Comparison of ENCODE assay signal across 9 mouse cellular contexts in the genomic region with DNA sequence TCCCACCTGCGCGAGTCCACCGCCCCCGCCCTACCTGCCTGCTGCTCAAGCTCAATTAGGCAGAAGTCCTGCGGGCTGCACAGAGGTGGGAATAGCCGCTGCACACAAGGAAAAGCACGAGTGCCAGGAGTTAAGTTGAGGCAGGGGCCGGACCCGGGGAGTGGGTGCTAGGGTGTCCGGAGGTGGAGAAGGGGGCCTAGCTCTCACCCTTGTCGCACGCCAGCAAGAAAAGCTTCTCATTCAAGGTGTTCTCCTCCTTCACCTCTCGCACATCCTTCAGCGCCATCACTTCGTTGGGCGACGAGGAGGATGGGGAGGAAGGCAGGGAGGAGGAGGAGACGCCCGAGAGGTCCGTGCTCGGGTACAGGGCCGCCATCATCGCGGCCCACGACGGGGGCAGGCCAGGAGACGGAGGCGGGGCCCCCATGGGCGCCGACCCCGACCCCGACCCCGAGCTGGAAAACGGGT. TPM values are rescaled to one million over a fixed set of nuclear protein-coding genes. Genes with fewer than 3 reads are reported as not detected.
DNase-seq lines count a peak whose midpoint lies in the region; ATAC-seq and TF ChIP-seq lines count a peak whose summit lies in the region.
"Had no signal": no experiment of that assay in that cellular context is flagged by ENCODE, and none has a peak within 500 bp of the region (broad histone marks: within the 10 kb centered on the region; RNA-seq: fewer than 3 reads in every experiment).

No protein-coding gene starts in this region.

- H3K4me1 ChIP-seq in forebrain, embryonic 12.5 days: peaks cover 4% of the 10 kb centered on the region; the same call in 1 of the 2 replicates
- H3K4me1 ChIP-seq in hindbrain, embryonic 13.5 days (replicated peaks): peaks cover 24% of the 10 kb centered on the region
- peaks cover 16% of the 10 kb centered on the region for H3K4me1 ChIP-seq in midbrain, embryonic 16.5 days (ENCODE audit: control insufficient read depth, insufficient read depth, low read length)

- H3K27ac ChIP-seq in gastrocnemius, adult 2 months: peak overlapping the region; percentile 80
- H3K27ac ChIP-seq in forebrain, embryonic 12.5 days: no peak overlapping the region
- peak overlapping the region; percentile 78; the same call in 1 of the 2 replicates for H3K27ac ChIP-seq in hindbrain, embryonic 13.5 days
- H3K27ac ChIP-seq in midbrain, embryonic 16.5 days (ENCODE audit: low read length): peak overlapping the region; percentile 68

- peak overlapping the region; percentile 64 for H3K4me2 ChIP-seq in forebrain, embryonic 12.5 days
- peak overlapping the region; percentile 78 for H3K4me2 ChIP-seq in hindbrain, embryonic 13.5 days
- peak overlapping the region; percentile 86 for H3K4me2 ChIP-seq in midbrain, embryonic 16.5 days (ENCODE audit: low read length)

- peaks cover 9% of the 10 kb centered on the region; the same call in 1 of the 2 replicates for H3K27me3 ChIP-seq in forebrain, embryonic 12.5 days
- H3K27me3 ChIP-seq in hindbrain, embryonic 13.5 days: peaks cover 10% of the 10 kb centered on the region
- no peaks in the 10 kb centered on the region; the same call in 1 of the 2 replicates for H3K27me3 ChIP-seq in midbrain, embryonic 16.5 days (ENCODE audit: control insufficient read depth, insufficient read depth, low read depth, low read length)

- no peaks in the 10 kb centered on the region for H3K36me3 ChIP-seq in forebrain, embryonic 12.5 days (replicated peaks)
- H3K36me3 ChIP-seq in hindbrain, embryonic 13.5 days: no peaks in the 10 kb centered on the region
- H3K36me3 ChIP-seq in midbrain, embryonic 16.5 days (ENCODE audit: control insufficient read depth, insufficient read depth, low read length): no peaks in the 10 kb centered on the region
- H3K36me3 ChIP-seq: G1E had no signal

- peak; percentile 74 for ATAC-seq in forebrain, embryonic 12.5 days (ENCODE audit: low FRiP score)
- ATAC-seq in hindbrain, embryonic 13.5 days (ENCODE audit: low FRiP score): peak; percentile 82
- ATAC-seq in midbrain, embryonic 16.5 days: peak; percentile 80

- 2% methylated on average over 23 of the region's 34 CpGs for WGBS in forebrain, embryonic 12.5 days
- WGBS in hindbrain, embryonic 13.5 days: 1% methylated on average over 34 of the region's 34 CpGs
- WGBS in midbrain, embryonic 16.5 days: under 1% methylated on average over 29 of the region's 34 CpGs

- intact Hi-C loops in gastrocnemius, adult 2 months (cut with DNase I): no loop called here
- intact Hi-C loops in left cerebral cortex, postnatal 10 days (cut with DNase I): loop anchor here (5.0 kb wide), 1 partner anchor 108 kb away; the partner anchor contains the start of gene Atr

- H3K9me3 ChIP-seq in forebrain, embryonic 12.5 days: no peaks in the 10 kb centered on the region
- H3K9me3 ChIP-seq in hindbrain, embryonic 13.5 days: no peaks in the 10 kb centered on the region
- H3K9me3 ChIP-seq in midbrain, embryonic 16.5 days (replicated peaks; ENCODE audit: control insufficient read depth, low read length, poor library complexity, severe bottlenecking): no peaks in the 10 kb centered on the region

- peak overlapping the region; percentile 80 for H3K4me3 ChIP-seq in gastrocnemius, adult 2 months
- peak overlapping the region; percentile 95 for H3K4me3 ChIP-seq in forebrain, embryonic 12.5 days (replicated peaks)
- H3K4me3 ChIP-seq in hindbrain, embryonic 13.5 days: peak overlapping the region; percentile 91
- peak overlapping the region; percentile 97 for H3K4me3 ChIP-seq in midbrain, embryonic 16.5 days (ENCODE audit: low read depth, low read length)

- no peak for TF ChIP-seq CTCF in gastrocnemius, adult 2 months (IDR thresholded peaks at IDR 0.05)

- peak overlapping the region; percentile 87 for H3K9ac ChIP-seq in forebrain, embryonic 12.5 days
- peak overlapping the region; percentile 95 for H3K9ac ChIP-seq in hindbrain, embryonic 13.5 days
- H3K9ac ChIP-seq in midbrain, embryonic 16.5 days (ENCODE audit: low read depth, low read length): peak overlapping the region; percentile 96

- peak; percentile 19 for DNase-seq in gastrocnemius, adult 2 months
- no peak for DNase-seq in gastrocnemius, adult 8-10 months (ENCODE audit: low spot score in 2 of 2)
- DNase-seq in adrenal gland, postnatal 14 days: peak; percentile 15
- peak; percentile 8 to 38 for DNase-seq in left cerebral cortex, postnatal 10 days (ENCODE audit: extremely low spot score in 1 of 2, low spot score in 2 of 2)
- no peak for DNase-seq in spleen, postnatal 10 days (ENCODE audit: low spot score in 2 of 2)

RNA-seq across cellular contexts. Expression of gene Trpc1, which starts 0.7 kb away (rescaled TPM):
- 1 to 10 TPM in 1 of 2 experiments, under 1 TPM in 1; 0.71 to 1.2 TPM for total RNA-seq in gastrocnemius, adult 2 months (2021)
- total RNA-seq in gastrocnemius, adult 8-10 months (2022): 1 to 10 TPM in 2 of 4 experiments, under 1 TPM in 2; 0.72 to 1.2 (median 1.0) TPM
- total RNA-seq in adrenal gland, postnatal 14 days (2021): 4.3 and 5.5 TPM in 2 replicates
- polyA plus RNA-seq in forebrain, embryonic 12.5 days (2016; fragmentation: Nextera tagmentation; extraction: Ambion mirVana): 4.7 and 4.8 TPM in 2 replicates
- 6.4 and 6.8 TPM in 2 replicates for polyA plus RNA-seq in hindbrain, embryonic 13.5 days (2015; fragmentation: Nextera tagmentation; extraction: Ambion mirVana)
- total RNA-seq in left cerebral cortex, postnatal 10 days (2021): 10 to 100 TPM; 46.8 to 52.1 TPM
- 8.3 TPM in 2 replicates for polyA plus RNA-seq in midbrain, embryonic 16.5 days (2015; fragmentation: Nextera tagmentation; extraction: Ambion mirVana)
- polyA plus RNA-seq: G1E had no signal

Comparison
In these comparisons a context has a peak if more than half of its experiments do, and no peak if none do; other contexts are left out.
1. DNase-seq: peak in gastrocnemius, adult 2 months (single experiment), adrenal gland, postnatal 14 days (single experiment) and left cerebral cortex, postnatal 10 days (2 of 2); none in gastrocnemius, adult 8-10 months (0 of 2) and spleen, postnatal 10 days (0 of 2).
2. Peak in every context shown above with its lines, with median percentiles within 50 percentile points of each other: H3K4me3 ChIP-seq, ATAC-seq, H3K4me2 ChIP-seq and H3K9ac ChIP-seq.